Mouse (Mus musculus): Measurements from ENCODE around the gene Uhrf1. TPM values are rescaled to one million over a fixed set of nuclear protein-coding genes. Genes with fewer than 3 reads are reported as not detected.

Gene Uhrf1
- polyA plus RNA-seq, 1 experiment from 2014 or later: 42.8 TPM

- Histone ChIP-seq H3K36me3 (ENCODE audit: control insufficient read depth, insufficient read depth, low read length) (peaks cover 64% of the 10 kb centered on the region), H3K27ac (replicated peaks in 1 of 2; ENCODE audit: control insufficient read depth in 1 of 2, insufficient read depth in 1 of 2, low read depth in 2 of 2, low read length in 2 of 2) (peak overlapping the region; percentile 94 to 97), H3K4me1 (ENCODE audit: control insufficient read depth in 2 of 2, insufficient read depth in 2 of 2, low read length in 2 of 2) (peaks cover 8 to 31% of the 10 kb centered on the region in 2 experiments), H3K9ac (ENCODE audit: low read length) (peak overlapping the region; percentile 93), H3K27me3 (ENCODE audit: control insufficient read depth, insufficient read depth, low read length) (no peaks in the 10 kb centered on the region), H3K4me3 (ENCODE audit: control insufficient read depth in 1 of 2, insufficient read depth in 1 of 2, low read depth in 1 of 2, low read length in 2 of 2) (peak overlapping the region; percentile 66 to 68), H3K4me2 (ENCODE audit: low read length) (peak overlapping the region; percentile 61), H3K9me3 (ENCODE audit: control insufficient read depth, low read length) (no peaks in the 10 kb centered on the region)
- WGBS: 13% methylated on average over 5 of the region's 5 CpGs
- ATAC-seq (ENCODE audit: insufficient number of reproducible peaks, insufficient read depth, low FRiP score, low read depth): 0 out of 2 replicates have a peak, but pooled peaks have one; percentile 28
Observed at GRCm38 (mm10) chr17:56275842-56276480, 27.2 kb upstream of the Uhrf1 start.

GRCm38 (mm10) chr17:56276643-56277566 is 26.2 kb upstream of the Uhrf1 start, which contains the start of gene Ticam1:
Ticam1 (minus strand) TSS chr17:56276786.
- Histone ChIP-seq H3K4me3 (ENCODE audit: control insufficient read depth in 1 of 2, insufficient read depth in 1 of 2, low read depth in 1 of 2, low read length in 2 of 2) (peak within 1 kb of the TSS; percentile 66 to 68), H3K4me1 (ENCODE audit: control insufficient read depth in 2 of 2, insufficient read depth in 2 of 2, low read length in 2 of 2) (peaks cover 8 to 31% of the 10 kb centered on the region in 2 experiments), H3K9me3 (ENCODE audit: control insufficient read depth, low read length) (no peaks in the 10 kb centered on the region), H3K27me3 (ENCODE audit: control insufficient read depth, insufficient read depth, low read length) (no peaks in the 10 kb centered on the region), H3K27ac (replicated peaks in 1 of 2; ENCODE audit: control insufficient read depth in 1 of 2, insufficient read depth in 1 of 2, low read depth in 2 of 2, low read length in 2 of 2) (peak within 1 kb of the TSS; percentile 94 to 97), H3K4me2 (ENCODE audit: low read length) (peak within 1 kb of the TSS; percentile 61), H3K36me3 (ENCODE audit: control insufficient read depth, insufficient read depth, low read length) (peaks cover 63% of the 10 kb centered on the region), H3K9ac (ENCODE audit: low read length) (peak within 1 kb of the TSS; percentile 93)
- ATAC-seq (ENCODE audit: insufficient number of reproducible peaks, insufficient read depth, low FRiP score, low read depth): peak; percentile 93
- 5% methylated on average over 20 of the region's 21 CpGs for WGBS

GRCm38 (mm10) chr17:56277567-56277893 is 25.6 kb upstream of the Uhrf1 start:
- Histone ChIP-seq H3K36me3 (ENCODE audit: control insufficient read depth, insufficient read depth, low read length) (peaks cover 61% of the 10 kb centered on the region), H3K27ac (replicated peaks in 1 of 2; ENCODE audit: control insufficient read depth in 1 of 2, insufficient read depth in 1 of 2, low read depth in 2 of 2, low read length in 2 of 2) (peak overlapping the region; percentile 93 to 97), H3K4me2 (ENCODE audit: low read length) (peak overlapping the region; percentile 61), H3K4me3 (ENCODE audit: control insufficient read depth in 1 of 2, insufficient read depth in 1 of 2, low read depth in 1 of 2, low read length in 2 of 2) (peak overlapping the region in 1 of 2 experiments; percentile 66; a peak in 2 of 4 replicates), H3K9ac (ENCODE audit: low read length) (peak overlapping the region; percentile 93), H3K27me3 (ENCODE audit: control insufficient read depth, insufficient read depth, low read length) (no peaks in the 10 kb centered on the region), H3K4me1 (ENCODE audit: control insufficient read depth in 2 of 2, insufficient read depth in 2 of 2, low read length in 2 of 2) (peaks cover 8 to 31% of the 10 kb centered on the region in 2 experiments), H3K9me3 (ENCODE audit: control insufficient read depth, low read length) (no peaks in the 10 kb centered on the region)
- no peak for ATAC-seq (ENCODE audit: insufficient number of reproducible peaks, insufficient read depth, low FRiP score, low read depth)
- 35% methylated on average over 2 of the region's 2 CpGs for WGBS

GRCm38 (mm10) chr17:56278340-56278739 is 24.8 kb upstream of the Uhrf1 start:
- no peak overlapping the region for H3K4me3 ChIP-seq (ENCODE audit: control insufficient read depth in 1 of 2, insufficient read depth in 1 of 2, low read depth in 1 of 2, low read length in 2 of 2)
- peak overlapping the region; percentile 93 to 97 for H3K27ac ChIP-seq (replicated peaks in 1 of 2; ENCODE audit: control insufficient read depth in 1 of 2, insufficient read depth in 1 of 2, low read depth in 2 of 2, low read length in 2 of 2)
- 89% methylated on average over 5 of the region's 5 CpGs for WGBS
- H3K36me3 ChIP-seq (ENCODE audit: control insufficient read depth, insufficient read depth, low read length): peaks cover 63% of the 10 kb centered on the region
- no peaks in the 10 kb centered on the region for H3K9me3 ChIP-seq (ENCODE audit: control insufficient read depth, low read length)
- H3K27me3 ChIP-seq (ENCODE audit: control insufficient read depth, insufficient read depth, low read length): no peaks in the 10 kb centered on the region
- no peak overlapping the region for H3K4me2 ChIP-seq (ENCODE audit: low read length)
- peak overlapping the region; percentile 34; the same call in 1 of the 2 replicates for H3K9ac ChIP-seq (ENCODE audit: low read length)
- peaks cover 8 to 24% of the 10 kb centered on the region in 2 experiments for H3K4me1 ChIP-seq (ENCODE audit: control insufficient read depth in 2 of 2, insufficient read depth in 2 of 2, low read length in 2 of 2)
- ATAC-seq (ENCODE audit: insufficient number of reproducible peaks, insufficient read depth, low FRiP score, low read depth): no peak

- no peak overlapping the region for H3K4me3 ChIP-seq (ENCODE audit: control insufficient read depth in 1 of 2, insufficient read depth in 1 of 2, low read depth in 1 of 2, low read length in 2 of 2)
- no peaks in the 10 kb centered on the region for H3K27me3 ChIP-seq (ENCODE audit: control insufficient read depth, insufficient read depth, low read length)
- H3K4me1 ChIP-seq (ENCODE audit: control insufficient read depth in 2 of 2, insufficient read depth in 2 of 2, low read length in 2 of 2): peaks cover 6 to 17% of the 10 kb centered on the region in 2 experiments
- peaks cover 64% of the 10 kb centered on the region for H3K36me3 ChIP-seq (ENCODE audit: control insufficient read depth, insufficient read depth, low read length)
- H3K4me2 ChIP-seq (ENCODE audit: low read length): no peak overlapping the region
- no peak for ATAC-seq (ENCODE audit: insufficient number of reproducible peaks, insufficient read depth, low FRiP score, low read depth)
- H3K9me3 ChIP-seq (ENCODE audit: control insufficient read depth, low read length): no peaks in the 10 kb centered on the region
- WGBS: 53% methylated on average over 12 of the region's 12 CpGs
- peak overlapping the region; percentile 31 to 75; a peak in 3 of 4 replicates for H3K27ac ChIP-seq (replicated peaks in 1 of 2; ENCODE audit: control insufficient read depth in 1 of 2, insufficient read depth in 1 of 2, low read depth in 2 of 2, low read length in 2 of 2)
- H3K9ac ChIP-seq (ENCODE audit: low read length): peak overlapping the region; percentile 49
Observed at GRCm38 (mm10) chr17:56279481-56280155, 23.5 kb upstream of the Uhrf1 start.

GRCm38 (mm10) chr17:56281193-56281592 is 21.9 kb upstream of the Uhrf1 start:
- Histone ChIP-seq H3K4me2 (ENCODE audit: low read length) (no peak overlapping the region), H3K9me3 (ENCODE audit: control insufficient read depth, low read length) (no peaks in the 10 kb centered on the region), H3K36me3 (ENCODE audit: control insufficient read depth, insufficient read depth, low read length) (peaks cover 80% of the 10 kb centered on the region), H3K9ac (ENCODE audit: low read length) (no peak overlapping the region), H3K27ac (replicated peaks in 1 of 2; ENCODE audit: control insufficient read depth in 1 of 2, insufficient read depth in 1 of 2, low read depth in 2 of 2, low read length in 2 of 2) (no peak overlapping the region), H3K4me3 (ENCODE audit: control insufficient read depth in 1 of 2, insufficient read depth in 1 of 2, low read depth in 1 of 2, low read length in 2 of 2) (no peak overlapping the region), H3K4me1 (ENCODE audit: control insufficient read depth in 2 of 2, insufficient read depth in 2 of 2, low read length in 2 of 2) (peaks cover 4 to 17% of the 10 kb centered on the region in 2 experiments), H3K27me3 (ENCODE audit: control insufficient read depth, insufficient read depth, low read length) (no peaks in the 10 kb centered on the region)
- ATAC-seq (ENCODE audit: insufficient number of reproducible peaks, insufficient read depth, low FRiP score, low read depth): no peak
- WGBS: 82% methylated on average over 12 of the region's 12 CpGs

- H3K4me2 ChIP-seq (ENCODE audit: low read length): no peak overlapping the region
- peaks cover 9 to 18% of the 10 kb centered on the region in 2 experiments for H3K4me1 ChIP-seq (ENCODE audit: control insufficient read depth in 2 of 2, insufficient read depth in 2 of 2, low read length in 2 of 2)
- H3K27me3 ChIP-seq (ENCODE audit: control insufficient read depth, insufficient read depth, low read length): no peaks in the 10 kb centered on the region
- 85% methylated on average over 4 of the region's 4 CpGs for WGBS
- no peak for ATAC-seq (ENCODE audit: insufficient number of reproducible peaks, insufficient read depth, low FRiP score, low read depth)
- H3K36me3 ChIP-seq (ENCODE audit: control insufficient read depth, insufficient read depth, low read length): peaks cover 89% of the 10 kb centered on the region
- H3K9ac ChIP-seq (ENCODE audit: low read length): no peak overlapping the region
- no peak overlapping the region for H3K27ac ChIP-seq (replicated peaks in 1 of 2; ENCODE audit: control insufficient read depth in 1 of 2, insufficient read depth in 1 of 2, low read depth in 2 of 2, low read length in 2 of 2)
- H3K4me3 ChIP-seq (ENCODE audit: control insufficient read depth in 1 of 2, insufficient read depth in 1 of 2, low read depth in 1 of 2, low read length in 2 of 2): no peak overlapping the region
- H3K9me3 ChIP-seq (ENCODE audit: control insufficient read depth, low read length): no peaks in the 10 kb centered on the region
Observed at GRCm38 (mm10) chr17:56282802-56283201, 20.3 kb upstream of the Uhrf1 start.

All from heart, embryonic 14.5 days (tissue).